Mouse (Mus musculus) hindlimb bud, embryonic 11.5 days (tissue): Measurements from ENCODE around the gene Tmcc1.
"Not testable (repeated sequence)": the region's sequence is repeated elsewhere in the genome, so short reads cannot be mapped to it uniquely, and the experiment has no call there.

ENCODE experiments used
- DNase-seq: peaks from one replicate; pipeline ENCODE4 v3.0.0-alpha.2; 2012; ENCODE audit warnings: low read depth, low spot score; ENCODE audit errors: extremely low spot score

Tmcc1 gene

DNA sequence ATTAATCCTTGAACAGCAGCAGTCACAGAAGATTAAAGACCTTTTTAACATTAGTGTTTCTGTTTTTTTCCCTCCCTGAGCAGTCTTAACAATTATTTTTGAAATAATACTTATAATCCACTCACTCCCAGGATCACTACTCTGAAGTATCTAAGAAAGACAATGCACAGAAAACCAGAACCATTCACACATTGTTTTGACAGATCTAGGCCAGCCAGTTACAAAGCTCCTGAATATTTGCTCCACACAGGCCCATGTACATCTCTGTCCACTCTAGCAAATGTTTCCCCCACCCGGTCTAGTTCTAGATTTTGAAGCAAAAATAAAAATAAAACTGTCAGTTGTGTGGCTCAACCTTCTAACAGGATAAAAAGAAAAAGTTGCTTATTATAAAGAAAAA, 45.9 kb downstream of the Tmcc1 start:
- DNase-seq = no peak

DNA sequence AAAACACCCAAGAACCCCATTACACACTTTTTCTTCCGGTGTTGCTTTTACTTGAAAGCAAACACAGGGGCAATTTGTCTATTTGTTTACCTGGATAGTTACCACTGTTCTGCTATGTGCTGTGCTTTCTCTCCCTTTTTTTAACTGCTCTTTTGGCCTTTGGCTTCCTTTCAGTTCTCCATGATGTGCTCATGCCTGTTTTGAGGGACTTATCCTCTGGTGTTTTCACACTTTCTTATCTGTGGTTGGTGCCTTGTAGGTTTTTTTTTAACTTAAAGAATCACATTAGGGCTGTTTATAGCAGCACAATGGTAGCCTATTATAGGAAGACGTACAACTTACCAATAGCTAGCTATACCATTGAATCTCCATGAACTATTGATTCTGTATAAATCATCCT, 51.6 kb downstream of the Tmcc1 start:
- no peak for DNase-seq

GRCm38 (mm10) chr6:116140782-116141181, 52.5 kb downstream of the Tmcc1 start:
- DNase-seq = no peak

DNA sequence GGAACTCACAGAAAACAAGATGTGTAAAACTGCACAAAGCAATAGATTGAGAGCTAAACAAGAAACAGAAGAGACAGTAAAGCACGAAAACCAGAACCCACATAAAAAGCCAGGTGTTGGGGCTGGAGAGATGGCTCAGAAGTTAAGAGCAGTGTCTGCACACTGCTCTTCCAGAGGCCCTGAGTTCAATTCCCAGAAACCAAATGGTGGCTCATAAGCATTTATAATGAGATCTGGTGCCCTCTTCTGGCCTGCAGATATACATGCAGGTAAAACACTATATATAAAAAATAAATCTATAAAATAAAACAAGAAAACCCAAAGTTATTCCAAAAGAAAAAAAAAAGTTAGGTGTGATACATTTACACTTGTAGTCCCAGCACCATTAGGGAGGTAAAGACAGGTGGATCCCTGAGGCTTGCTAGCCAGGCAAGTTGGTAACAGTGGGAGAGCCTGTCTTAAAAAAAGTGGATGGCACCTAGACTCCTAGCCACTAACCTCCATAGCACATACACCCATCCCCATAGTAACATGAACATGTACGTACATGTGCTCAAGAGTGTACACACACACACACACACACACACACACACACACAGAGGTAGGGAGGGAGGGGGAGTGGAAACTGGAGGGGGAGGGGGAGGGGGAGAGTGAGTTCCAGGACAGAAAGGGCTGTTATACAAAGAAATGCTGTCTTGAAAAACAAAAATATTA, 54.0 kb downstream of the Tmcc1 start:
- no peak for DNase-seq

DNA sequence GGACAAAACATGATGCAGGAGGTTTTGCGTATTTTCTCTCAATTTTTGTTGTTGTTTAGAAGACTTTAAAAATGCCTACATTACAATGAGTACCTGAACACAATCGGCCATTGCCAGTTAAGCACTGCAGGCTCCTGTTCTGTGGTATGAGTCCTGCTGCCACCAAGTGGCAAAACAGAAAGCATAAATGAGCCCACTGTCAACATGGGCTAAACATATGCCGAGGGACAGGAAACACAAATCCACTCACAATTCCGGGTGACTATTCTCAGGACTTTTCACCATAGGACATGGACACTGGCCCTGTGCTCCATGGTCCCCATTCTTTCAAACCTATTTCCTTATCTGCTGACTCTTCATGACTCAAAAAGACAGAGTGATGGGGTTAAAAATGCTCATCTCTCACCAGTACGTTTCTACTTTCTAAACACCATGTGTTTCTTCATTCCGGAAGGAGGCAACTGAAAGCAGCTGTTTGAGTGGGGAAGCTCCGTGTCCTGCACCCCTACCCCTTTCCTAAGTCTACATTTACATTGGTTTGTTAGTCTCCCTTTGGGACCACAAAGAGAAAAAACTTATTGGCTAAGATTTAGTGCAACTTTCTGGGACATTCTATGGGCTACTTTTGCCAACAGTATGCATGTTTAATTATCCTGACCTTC, 57.2 kb downstream of the Tmcc1 start:
- DNase-seq = no peak

DNA sequence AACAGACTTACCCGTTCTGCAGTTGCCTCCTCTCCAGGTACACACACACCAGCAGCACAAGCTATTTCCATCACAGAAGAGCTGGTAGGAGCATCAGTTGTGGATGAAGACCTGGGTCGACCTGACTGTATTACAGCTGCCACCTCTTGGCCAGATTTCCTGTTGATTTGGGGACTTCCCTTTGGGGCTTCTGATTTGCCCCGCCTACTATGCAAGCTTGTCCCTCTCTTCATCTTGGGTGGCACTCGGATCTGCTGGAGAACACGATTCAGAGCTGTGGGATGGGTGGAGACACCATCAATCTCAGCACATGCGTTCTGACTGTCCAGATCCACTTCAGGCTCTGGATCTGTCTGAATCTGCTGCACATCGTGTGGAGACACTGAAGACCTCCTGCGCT, 59.5 kb downstream of the Tmcc1 start:
- no peak for DNase-seq

GRCm38 (mm10) chr6:116131771-116132170, 61.5 kb downstream of the Tmcc1 start:
- DNase-seq = no peak

DNA sequence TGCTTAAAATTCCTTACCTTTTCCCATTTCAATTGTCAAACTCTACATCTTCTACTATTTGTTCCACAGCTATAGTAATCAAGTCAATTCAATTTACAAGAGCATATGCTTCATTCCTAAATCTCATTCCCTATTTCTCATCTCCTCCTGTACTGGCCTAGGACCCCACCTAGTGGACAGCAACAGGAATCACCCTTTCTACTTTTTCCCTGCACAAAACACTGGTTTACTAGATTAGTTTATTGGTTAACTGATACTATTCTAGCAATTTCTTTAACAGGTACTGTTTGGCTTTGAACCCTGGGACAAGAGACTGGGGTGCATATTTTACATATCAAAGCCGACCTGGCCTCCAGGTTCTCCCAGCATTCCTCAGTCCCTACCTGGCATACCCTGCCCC, 64.6 kb downstream of the Tmcc1 start:
- DNase-seq = no peak

- DNase-seq = no peak
Observed at GRCm38 (mm10) chr6:116127918-116128443, 65.3 kb downstream of the Tmcc1 start.

GRCm38 (mm10) chr6:116126577-116126976, 66.7 kb downstream of the Tmcc1 start:
- no peak for DNase-seq

GRCm38 (mm10) chr6:116122881-116123280, 70.4 kb downstream of the Tmcc1 start:
- no peak for DNase-seq

DNA sequence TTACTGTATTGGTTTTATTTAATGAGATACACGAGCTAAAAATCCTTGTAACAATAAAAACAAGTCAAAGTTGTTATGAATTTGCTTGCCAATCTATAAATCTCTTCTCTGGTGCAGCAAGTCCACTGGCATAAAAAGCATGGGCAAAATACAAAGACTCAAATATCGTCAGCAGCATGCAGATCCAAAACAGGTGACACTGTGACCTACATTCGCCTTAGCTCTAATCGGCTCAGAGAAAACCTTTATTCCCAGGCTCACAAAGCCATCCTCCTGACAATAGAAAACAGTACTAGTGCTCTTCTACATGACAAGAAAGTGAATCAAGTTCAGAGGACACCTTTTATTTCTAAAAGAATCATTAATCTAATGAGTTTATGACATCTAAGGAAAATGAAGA, 73.6 kb downstream of the Tmcc1 start:
- no peak for DNase-seq

GRCm38 (mm10) chr6:116116634-116117033, 76.7 kb downstream of the Tmcc1 start:
- not testable (repeated sequence) for DNase-seq

GRCm38 (mm10) chr6:116110588-116110987, 82.7 kb downstream of the Tmcc1 start:
- no peak for DNase-seq

- peak; percentile 14 for DNase-seq
Observed at GRCm38 (mm10) chr6:116107471-116108358, 85.6 kb downstream of the Tmcc1 start.

DNA sequence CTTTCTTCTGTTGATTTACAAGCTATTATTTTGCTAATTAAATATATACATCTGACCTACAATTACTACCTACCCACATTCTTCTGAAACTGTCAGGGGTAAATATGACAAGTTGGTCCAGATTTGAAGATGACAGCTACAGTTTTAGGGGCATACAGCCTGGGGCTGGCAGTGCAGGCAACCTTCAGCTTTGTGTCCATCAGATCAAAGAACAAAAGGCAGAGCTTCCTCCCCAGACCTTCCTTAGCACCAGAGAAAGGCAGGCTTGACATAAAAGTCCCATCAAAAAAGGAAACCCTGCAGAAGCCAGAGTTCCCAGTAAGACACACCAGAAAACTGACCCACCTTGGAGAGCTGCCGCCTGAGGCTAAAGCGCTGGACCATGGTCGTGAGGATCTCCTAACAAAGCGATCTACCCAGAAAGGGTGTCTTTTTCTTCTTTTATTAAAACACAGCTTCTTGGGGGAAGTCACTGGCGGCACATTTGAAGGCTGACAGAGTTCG, 86.3 kb downstream of the Tmcc1 start:
- DNase-seq = no peak

DNA sequence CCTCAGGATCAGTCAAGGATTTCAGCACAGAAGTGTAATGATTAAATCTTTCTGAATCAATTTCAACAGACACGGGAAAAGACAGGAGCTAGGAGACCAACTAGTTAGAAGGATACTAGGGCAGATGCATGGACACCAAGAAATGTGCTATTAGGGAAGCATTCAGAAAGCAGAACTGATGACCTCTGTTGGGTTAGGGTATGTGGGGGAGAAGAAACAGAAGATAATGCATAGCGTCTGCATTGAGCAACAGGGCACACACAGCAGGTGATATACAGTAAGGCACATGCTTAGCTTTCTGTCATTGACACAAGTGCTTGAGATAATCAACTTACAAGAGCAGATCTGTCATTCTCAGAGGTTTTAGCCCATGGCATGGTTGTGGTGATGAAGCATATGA, 95.7 kb downstream of the Tmcc1 start:
- no peak for DNase-seq

GRCm38 (mm10) chr6:116089402-116089801, 103.9 kb downstream of the Tmcc1 start:
- DNase-seq = no peak

DNA sequence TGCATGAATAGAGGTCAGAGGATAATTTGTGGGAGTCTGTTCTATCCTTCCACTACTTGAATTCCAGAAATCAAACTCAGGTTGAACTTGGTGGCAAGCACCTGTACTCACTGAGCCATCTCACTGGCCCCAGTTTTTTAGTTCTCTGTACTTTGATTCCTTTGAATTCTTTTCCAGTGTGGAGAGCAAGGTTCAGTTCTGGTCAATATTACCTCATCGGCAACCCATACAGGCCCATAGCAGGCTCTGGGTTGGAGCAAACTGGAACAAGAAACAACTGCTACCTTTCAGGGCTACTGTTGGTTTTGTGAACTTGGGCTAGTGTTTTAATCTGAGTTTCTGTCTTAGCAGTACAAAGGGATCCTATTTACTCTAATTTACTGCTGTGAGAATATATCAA, 107.2 kb downstream of the Tmcc1 start:
- no peak for DNase-seq

DNA sequence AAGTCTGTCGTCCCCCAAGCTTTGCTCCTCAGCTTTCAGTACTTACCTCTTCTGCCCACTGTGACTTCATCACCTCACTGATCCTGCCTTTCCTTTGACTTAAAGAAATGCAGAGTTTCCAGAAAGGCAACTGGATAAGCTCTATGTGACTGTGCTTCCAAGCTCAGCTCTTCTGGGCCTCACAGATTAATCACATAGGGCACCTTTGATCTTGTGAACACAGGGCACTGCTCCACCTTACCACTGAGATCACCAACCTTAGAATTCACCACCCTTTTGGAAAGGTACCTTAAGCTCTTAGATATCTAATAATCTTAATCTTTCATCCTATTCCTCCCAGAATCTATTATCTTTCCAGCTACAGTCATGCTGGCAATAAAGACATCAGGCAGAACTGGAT, 111.0 kb downstream of the Tmcc1 start:
- DNase-seq = no peak

GRCm38 (mm10) chr6:116081375-116081774, 111.9 kb downstream of the Tmcc1 start:
- no peak for DNase-seq
